Mouse (Mus musculus): ENCODE results near the gene Sycn.

Gene Sycn

DNA sequence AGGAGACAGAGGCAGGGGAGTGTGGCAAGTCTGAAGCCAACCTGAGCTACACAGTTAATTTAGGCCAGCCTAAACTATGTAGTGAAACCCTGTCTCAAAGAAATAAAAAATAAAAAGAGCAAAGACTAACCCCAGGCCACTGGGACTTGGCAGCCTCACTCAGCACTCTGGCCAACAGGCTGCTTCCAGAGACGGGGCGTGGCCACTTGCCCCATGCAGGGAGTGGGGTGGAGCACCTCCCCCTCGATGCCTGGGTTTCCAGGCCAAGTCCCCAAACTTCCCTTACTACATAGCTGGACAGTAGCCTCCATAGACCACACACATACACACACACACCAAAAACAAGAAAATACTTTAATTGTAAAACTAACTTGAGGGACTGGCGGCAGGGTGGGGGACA, 17.8 kb downstream of the Sycn start:
- peak; percentile 42 for DNase-seq (ENCODE audit: low read depth, low spot score)

DNA sequence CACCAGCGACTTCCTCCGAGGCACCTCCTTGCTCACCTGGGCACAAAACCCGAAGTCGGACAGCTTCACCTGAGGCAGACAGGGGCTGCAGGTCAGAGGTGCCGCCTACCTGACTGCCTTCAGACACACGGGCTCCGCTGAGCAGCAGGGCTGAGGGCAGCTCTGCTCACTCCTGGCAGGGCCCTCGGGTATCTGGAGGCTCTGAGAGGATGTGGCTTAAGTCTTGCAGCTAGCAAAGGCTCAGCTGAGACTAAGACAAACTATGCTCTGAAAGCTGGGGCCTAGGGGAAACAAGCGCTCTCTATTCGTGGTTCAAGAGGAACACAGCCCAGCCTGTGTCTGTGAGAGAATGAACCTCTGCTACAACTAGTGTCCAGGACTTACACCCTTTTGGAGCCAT, 20.2 kb downstream of the Sycn start:
- DNase-seq (ENCODE audit: low read depth, low spot score) = no peak

DNA sequence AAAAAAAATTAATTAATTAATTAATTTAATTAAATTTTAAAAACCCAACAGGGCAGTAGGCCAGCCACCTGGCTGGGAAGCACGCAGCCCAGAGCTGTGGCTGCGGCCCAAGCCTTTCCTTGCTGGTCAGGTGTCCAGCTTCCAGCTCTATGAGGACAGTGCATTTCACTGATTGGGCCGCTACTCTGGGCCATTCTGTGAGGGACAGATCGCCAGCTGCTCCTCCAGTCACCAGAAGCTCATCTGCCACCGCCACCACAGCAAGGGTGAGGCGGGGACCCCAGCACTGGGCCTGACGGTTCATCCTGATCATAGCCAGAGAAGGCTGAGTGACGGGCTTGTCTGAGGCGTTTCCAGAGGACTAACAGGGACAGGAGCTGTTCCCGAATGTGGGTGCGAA, 21.3 kb downstream of the Sycn start:
- no peak for DNase-seq (ENCODE audit: low read depth, low spot score)

DNA sequence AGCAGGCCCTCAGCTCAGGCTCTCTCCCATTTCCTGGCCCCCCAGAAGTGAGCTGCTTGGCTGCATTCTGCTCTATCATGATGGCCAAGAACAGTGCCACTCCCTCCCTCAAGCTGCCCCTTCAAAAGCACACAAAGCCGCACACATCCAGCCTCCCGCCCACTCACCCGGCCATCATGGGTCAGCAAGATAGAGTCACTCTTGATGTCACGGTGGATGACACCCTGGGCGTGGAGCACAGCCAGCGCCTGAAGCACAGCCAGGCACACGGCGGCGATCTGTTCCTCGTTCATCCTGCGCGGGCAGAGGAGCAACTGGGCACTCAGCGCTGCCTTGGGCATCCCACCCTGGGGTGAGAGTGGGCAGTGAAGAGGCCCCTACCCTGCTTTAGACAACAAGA, 21.7 kb downstream of the Sycn start:
- DNase-seq (ENCODE audit: low read depth, low spot score) = no peak

DNA sequence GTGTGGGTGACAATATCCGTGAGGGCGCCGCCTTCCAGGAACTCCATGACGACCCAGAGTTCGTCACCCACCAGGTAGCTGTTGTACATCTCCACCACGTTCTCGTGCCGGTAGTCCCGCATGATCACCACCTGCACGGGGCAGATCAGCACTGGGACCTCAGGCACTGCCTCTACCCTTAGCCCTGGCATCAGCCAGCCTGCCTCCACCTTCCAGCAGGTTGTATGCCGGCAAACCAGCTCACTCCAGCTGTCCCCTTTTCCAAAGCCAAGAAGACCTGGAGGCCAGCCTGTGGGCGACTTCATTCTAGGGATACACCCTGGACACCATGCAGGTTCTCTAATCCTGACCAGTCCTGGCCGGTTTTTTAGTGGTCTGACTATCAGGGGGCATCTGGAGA, 22.3 kb downstream of the Sycn start:
- no peak for DNase-seq (ENCODE audit: low read depth, low spot score)

DNA sequence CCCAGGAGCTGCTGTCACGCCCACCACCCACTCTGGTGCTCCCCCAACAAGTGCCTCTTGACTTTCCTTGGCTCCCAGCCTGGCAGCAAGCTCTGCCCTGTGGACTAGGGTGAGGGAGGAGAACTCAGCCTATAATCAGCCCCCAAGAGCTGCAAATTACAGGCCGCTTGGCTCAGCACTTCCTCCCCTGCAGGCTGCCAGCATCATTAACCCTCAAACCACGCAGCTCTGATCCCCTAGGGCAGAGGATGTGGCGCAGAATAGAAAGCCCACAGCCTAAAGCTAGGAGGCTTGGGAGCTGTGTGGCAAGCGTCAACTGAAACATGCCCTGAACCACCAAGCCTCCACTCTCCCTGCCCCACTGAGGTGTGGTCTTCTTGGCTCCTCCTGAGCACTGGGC, 24.7 kb downstream of the Sycn start:
- no peak for DNase-seq (ENCODE audit: low read depth, low spot score)

DNA sequence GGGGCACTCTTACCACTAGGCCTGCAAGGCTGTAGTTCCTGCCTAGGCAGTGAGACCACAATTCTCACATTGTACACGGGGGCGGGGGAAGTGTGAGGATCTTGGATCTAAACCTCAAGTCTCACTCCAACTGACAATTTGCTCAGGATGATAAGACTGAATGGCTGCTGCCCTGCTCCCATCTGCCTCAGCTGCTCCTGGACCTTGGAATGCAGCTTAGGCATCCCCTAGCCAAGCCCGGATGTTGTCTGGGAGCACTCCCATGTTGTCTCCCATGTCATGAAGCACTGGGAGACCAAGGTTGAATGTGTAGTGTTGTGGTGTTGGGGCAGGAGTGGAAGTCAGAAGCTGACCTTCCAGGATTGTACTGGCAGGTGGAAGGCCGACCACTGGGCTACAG, 26.9 kb downstream of the Sycn start:
- no peak for DNase-seq (ENCODE audit: low read depth, low spot score)

DNA sequence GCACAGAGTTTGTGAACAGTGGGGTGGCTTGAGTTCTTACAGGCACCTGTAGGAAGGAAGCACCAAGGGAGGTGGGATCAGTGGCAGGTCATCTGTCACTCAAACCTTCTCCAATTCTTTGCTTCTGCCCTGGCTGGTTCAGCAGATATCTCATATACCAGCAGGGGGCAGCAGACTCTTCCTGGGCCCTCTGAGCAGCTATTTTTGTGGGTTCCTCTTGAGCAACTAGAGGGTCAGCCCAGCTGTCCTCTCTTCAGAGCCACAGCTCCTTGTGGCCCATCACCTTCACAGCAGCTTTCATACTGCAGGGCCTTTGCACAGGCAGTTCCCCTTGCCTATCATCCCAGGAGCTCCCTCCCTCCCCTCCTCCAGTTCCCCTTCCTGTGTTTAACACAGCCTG, 27.6 kb downstream of the Sycn start:
- peak; percentile 66 for DNase-seq (ENCODE audit: low read depth, low spot score)

DNA sequence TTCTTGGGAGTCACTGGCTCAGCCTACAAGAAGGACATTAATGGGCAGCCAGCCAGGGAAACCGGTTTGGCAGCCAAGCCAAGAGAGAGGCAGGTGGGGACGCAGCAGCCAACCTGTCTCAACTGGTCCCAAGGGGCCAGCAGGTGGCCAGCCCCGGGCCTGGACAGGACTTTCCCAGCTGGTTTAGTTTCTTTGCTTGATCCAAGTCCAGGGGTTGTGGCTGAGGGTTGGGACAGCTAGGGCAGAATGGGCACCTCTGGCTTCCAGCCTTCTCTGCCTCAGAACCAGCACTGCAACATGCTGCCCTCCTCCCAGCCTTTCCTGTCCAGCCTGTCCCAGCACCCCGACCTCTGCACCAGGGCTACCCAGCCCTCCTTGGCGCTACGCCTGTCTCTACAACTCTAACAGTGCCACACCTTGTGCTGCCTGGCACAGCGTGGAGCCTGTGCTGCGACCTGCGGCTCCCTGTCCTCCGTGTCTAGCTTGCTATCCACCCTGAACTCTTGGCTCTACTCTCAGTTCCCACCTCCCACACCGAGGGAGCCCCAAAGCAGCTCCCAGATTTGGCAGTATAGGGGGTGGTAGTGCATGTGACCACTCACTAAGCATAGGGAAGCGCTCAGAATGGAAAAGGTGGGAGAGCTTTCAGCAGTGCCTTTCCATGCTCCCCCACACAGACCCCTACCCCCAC, 29.8 kb downstream of the Sycn start:
- no peak for DNase-seq (ENCODE audit: low read depth, low spot score)

DNA sequence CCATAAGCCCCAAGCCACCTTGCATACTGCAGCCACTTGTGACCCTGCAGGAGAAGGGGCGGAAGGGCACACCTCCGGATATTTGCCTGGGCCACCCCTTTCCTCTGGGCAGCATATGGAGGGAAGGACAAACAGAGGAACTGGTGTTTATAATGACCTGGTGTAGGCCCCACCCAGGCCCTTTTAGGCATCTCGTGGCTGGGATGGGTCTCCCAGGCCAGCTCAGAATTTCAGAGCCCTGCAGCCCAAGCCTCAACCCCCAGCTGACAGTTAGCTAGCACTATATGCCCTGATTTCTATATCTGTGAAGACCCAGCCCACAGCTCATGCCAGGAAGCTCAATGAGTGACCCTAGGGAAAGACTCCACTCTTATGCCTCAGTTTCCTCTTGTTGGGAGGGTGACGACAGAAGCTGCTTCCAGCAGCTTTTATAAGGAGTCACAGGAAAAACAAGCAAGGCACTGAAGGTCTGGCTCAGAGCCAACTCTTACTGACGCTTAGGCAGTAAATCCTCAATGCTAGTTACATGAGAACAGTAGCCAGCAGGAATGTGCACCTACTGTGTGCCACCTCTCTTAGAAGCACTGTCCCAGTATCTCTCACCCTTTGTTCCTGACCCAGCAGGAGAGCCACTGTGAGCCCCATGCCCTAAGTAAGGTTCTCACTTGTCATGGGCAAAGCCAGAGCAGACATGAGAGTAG, 30.4 kb downstream of the Sycn start:
- DNase-seq (ENCODE audit: low read depth, low spot score) = peak; percentile 34

DNA sequence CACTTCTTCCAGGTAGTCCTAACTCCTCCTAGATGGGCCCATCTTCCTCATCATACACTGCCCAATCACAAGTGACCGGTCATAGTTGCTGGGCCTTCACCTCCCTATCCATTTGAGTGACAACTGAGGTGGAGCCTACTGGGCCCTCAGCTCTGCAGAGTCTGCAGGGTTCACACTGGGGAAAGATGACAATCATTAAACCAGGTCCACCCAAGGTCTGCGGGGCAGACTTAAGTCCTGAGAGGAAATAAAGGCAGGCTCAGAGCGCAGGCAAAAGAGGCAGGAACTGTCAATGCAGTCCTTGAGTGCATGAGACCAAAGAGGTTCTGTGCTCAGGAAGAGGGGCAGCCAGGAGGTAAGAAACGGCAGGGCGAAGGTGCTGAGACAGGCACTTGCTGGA, 32.0 kb downstream of the Sycn start:
- DNase-seq (ENCODE audit: low read depth, low spot score) = no peak

DNA sequence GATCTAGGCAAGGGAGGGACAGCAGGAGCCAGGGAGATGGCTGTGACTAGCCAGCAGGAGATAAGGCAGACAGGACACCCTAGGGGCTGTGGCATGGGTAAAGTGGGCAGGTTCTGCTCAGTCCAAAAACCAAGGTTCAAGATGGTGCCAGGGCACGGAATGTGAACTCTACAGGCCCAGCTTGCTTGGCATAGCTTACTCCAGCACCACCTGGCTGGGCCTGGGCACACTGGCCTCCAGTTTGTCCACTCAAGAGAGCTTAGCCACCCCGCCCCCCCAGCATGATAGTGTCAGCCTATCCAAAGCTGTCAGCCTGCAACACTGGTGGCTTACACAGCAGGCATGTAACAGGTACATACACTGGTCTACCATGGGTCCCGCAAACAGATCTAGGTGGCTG, 32.6 kb downstream of the Sycn start:
- DNase-seq (ENCODE audit: low read depth, low spot score) = no peak

DNA sequence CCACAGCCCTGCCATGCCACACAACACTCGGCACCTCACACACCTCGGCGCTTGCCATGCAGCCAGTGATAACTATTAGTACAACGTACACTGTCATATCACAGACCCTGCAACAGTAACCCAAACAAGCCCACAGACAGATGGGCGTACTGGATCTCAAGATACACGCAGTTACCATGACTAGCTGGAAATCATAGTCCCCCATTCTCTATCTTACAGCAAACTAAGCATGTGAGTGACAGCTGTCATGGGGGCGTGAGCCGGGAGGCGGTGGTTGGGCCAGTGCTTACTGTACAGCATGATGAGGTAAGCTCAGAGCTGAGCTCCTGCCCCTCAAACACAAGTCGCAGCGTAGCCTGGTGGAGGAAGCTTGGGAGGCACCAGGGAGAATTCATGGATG, 34.9 kb downstream of the Sycn start:
- DNase-seq (ENCODE audit: low read depth, low spot score) = no peak

DNA sequence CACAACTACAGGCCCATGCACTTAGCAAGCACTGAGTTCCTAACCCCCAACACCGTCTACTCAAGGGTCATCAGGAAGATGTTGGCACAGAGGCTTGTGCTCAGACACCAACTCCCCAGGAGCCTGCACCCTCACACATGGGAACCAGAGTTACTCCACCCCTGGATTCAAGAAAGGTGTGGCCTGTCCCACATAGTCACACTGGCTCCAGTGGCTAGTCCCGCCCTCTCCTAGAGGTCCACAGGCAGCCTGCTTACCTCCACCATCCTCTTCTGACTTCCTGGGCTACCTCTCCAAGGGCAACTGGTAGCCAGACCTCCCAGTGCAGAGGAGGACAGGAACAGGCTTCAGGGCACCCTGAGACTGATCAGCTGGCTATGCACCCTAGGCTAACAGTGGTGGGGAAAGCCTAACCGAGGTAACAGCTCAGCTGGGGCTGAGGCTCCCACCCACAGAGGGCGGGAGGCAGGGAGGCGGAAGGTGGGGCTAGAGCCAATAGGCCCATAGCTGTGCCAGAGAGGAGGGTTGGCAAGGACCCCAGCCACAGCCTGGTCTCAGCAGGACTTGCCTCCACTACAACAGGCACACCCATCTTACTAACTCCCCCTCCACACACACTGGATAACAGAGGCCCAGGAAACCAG, 35.7 kb downstream of the Sycn start:
- no peak for DNase-seq (ENCODE audit: low read depth, low spot score)

DNA sequence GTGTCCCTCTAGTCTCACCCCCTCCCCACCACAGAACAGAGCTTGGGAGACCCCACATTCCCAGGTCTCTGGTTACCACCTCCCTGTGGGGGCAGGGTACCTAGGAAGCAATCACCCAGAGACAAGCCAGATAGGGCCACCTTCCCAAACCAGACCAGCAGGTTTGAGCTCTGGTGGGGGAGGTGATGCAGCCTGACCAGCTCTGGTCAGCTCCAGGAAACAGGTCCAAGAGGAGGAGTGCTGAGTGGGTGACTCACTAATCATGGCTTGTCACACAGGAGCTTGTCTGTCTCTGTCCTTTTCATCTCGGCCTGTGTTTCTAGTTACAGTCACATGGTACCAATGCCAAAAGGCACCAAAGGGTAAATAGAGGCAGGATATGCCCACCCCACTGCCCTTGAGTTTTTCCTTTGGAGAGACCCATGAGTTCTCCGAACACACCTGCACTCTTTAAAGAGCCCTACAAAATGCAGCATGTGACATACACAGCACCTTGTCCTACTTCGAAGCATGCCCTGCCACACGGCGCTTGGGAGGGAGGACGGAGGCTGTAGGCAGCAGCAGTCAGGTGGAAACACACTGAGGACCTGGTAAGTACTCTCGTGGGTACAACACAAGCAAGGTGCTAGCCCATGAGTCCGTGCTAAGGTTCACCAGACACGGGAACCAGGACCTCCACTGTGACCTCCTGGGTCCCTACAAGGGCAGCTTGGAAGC, 37.3 kb downstream of the Sycn start:
- no peak for DNase-seq (ENCODE audit: low read depth, low spot score)

DNA sequence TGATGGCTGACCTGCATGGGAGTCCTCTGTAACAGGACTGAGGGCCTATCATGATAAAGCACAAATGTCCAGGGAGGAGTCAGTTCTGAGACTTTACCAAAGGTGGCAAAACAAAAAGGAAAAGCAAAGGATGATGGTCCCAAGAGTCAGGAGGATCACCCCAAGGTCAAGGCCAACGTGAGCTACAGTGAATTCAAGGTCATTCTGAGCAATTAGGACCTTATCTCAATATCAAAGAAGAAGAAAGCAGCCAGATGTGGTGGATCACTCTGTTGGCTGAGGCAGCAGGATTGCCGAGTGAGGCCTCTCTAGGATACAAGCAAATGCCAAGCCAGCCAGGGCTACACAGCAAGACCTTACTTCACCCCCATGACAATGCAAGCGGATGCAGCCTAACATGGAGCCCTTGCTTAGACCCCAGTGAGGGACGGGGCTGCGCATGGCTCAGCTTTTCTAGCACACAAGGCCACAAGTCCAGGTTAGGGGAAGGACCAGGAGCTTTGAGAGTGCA, 37.9 kb downstream of the Sycn start:
- DNase-seq (ENCODE audit: low read depth, low spot score) = peak; percentile 96

DNA sequence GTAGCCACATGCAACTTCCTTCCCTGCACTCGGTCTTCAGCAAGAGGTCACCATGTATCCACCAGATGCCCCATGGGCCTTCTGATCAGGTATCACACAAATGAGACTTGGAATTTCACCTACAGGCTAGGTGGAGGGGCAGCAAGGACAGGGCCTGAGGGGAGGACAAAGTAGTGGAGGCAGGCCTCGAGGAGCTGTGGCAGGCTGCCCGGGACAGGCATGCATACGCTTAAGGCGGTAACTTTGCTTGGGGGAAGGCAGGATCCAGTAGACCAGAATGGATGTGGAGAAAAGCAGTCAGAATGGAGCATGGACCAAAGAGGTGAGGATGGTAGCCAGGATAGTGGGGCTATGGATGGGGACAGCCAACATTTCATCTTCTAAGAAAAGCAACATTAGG, 39.1 kb downstream of the Sycn start:
- no peak for DNase-seq (ENCODE audit: low read depth, low spot score)

DNA sequence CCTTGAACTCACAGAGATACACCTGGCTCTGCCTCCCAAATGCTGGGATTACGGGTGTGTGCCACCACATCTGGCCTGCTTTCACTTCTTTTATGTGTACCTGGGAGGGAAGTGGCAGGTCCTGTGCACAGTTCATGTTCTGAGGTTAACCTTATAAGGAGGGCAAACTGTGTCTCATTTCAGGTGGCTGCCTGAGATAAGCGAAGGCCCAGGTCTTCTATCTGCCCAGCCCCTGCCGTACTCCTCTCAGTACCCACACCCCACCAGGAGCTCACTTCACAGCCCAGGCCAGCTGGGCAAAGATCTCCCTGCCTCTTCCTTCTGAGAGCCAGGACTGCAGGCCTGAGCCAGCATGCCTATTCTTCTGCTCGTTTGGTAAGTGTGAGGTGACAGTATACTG, 41.0 kb downstream of the Sycn start:
- no peak for DNase-seq (ENCODE audit: low read depth, low spot score)

DNA sequence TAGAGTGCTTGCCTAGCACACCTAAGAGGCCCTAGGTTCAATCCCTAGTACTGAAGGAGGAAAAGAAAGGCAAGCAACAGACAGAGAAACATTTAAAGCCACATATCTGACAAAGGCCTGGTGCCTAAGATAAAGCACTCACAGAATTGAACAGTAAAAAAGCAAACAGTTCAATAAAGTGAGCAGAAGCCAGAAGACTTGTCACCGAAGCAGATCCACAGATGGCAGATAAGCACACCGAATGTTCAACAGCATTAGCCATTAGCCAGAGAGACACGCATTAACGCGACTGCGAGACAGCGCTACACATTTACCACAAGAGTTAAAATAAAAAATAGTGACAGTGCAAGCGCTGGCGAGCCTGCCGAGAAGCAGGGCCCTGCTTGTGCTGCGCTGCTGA, 42.2 kb downstream of the Sycn start:
- no peak for DNase-seq (ENCODE audit: low read depth, low spot score)

DNA sequence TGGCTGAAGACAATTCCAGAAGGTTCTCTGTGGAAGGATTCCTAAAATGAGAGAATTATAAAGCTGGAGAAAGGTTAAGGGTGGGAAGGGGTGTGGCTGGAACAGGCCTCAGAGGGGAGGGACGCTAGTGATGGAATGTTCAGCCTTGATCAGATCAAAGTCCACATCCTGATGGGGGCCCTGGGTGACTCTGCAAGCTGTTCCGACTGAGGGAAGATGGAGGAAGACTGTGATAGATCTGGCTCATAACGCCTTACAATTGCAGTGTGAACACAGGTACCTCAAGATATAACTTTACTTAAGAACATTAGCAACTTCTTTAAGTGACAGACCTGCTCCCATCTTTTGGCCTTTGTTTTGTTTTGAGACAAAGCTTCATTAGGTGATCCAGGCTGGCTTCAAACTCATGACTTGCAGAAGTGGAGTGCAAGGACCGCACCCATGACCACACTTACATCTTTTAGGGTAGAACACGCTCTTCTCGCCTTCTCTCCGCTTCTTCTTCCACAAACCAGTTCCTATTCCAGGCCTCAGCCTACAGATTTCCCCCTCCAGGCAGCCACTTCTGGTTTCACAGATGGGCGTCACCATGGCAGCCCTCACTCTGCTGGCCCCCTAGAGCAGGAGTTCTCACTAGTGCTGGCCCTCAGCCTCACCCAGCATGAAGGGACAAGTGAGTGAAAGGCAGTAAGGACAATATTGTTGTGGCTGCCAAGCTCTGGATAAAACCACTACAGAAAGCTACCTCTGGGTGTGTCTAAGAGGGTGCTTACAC, 43.1 kb downstream of the Sycn start:
- no peak for DNase-seq (ENCODE audit: low read depth, low spot score)

DNA sequence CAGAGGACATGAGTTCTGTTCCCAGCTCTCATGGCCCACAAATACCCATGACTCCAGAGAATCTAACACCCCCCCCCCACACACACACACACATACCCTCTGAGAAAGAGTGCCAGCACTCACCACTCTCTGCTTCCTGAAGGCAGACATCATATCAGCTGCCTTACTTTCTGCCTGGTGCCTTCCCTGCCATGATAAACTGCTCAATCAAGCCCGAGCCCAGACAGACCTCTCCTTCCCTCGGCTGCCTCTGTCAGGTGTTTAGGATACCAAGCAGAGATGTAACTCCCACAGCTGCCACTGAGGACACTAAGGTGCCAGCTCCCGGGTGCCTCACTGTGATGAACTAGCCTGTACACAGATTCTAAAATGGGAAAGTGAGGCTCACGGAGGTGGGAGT, 43.8 kb downstream of the Sycn start:
- no peak for DNase-seq (ENCODE audit: low read depth, low spot score)

DNA sequence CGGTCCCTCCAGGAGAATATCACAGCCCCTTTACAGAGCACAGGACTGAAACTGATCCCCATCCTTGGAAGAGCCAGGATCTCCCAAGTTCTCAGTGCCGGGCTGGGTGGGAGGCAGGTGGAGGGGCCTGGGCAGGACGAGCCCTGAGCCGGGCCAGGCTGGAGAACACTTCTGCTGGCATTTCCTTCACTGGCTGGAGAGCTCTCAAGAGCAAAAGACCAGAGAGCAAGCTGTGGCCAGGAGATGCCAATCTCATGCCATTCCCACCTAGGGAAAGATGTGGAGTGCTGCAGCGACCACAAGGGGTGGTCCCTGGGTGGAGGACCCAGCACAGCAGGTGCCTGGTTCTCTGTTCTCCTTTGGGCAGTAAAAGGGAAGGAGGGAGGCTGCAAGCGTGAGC, 44.3 kb downstream of the Sycn start:
- DNase-seq (ENCODE audit: low read depth, low spot score) = no peak

Data from ES-CJ7 (cell line).